Mouse (Mus musculus): ENCODE results near the gene Ube2j1. TPM values are rescaled to one million over a fixed set of nuclear protein-coding genes. Genes with fewer than 3 reads are reported as not detected.

Ube2j1 gene
- total and polyA plus RNA-seq, 3 experiments: 64.3 to 122 (median 93.0) TPM

- dilution Hi-C loops (cut with MboI; ENCODE audit: extremely low pct_ligation_motif_present, extremely low pct_unique_long_range_greater_than_20kb, low sequenced_read_pairs): no loop called here
- in situ Hi-C loops (cut with MboI; ENCODE audit: low pct_ligation_motif_present, low pct_unique_long_range_greater_than_20kb, low sequenced_read_pairs): no loop called here
- H3K9me3 ChIP-seq (replicated peaks; ENCODE audit: low read length): no peaks in the 10 kb centered on the region
- DNase-seq (ENCODE audit: extremely low read depth): no peak
- H3K36me3 ChIP-seq (replicated peaks in 1 of 2; ENCODE audit: control insufficient read depth in 1 of 2, insufficient read depth in 1 of 2, low read length in 1 of 2): no peaks in the 10 kb centered on the region
- H3K4me1 ChIP-seq (ENCODE audit: control insufficient read depth in 1 of 2, insufficient read depth in 2 of 2): peaks cover 22 to 57% of the 10 kb centered on the region in 2 experiments
- H3K4me2 ChIP-seq (ENCODE audit: insufficient read depth, low read depth, poor library complexity, severe bottlenecking): no peak overlapping the region
- H3K9ac ChIP-seq (ENCODE audit: insufficient read depth, low read depth): no peak overlapping the region
- H3K27ac ChIP-seq (ENCODE audit: insufficient read depth, low read depth): no peak overlapping the region
- no peak overlapping the region for H3K4me3 ChIP-seq (replicated peaks in 1 of 3; ENCODE audit: low read depth in 2 of 3, low read length in 2 of 3, poor library complexity in 1 of 3)
- no peaks in the 10 kb centered on the region for H3K79me2 ChIP-seq (replicated peaks; ENCODE audit: control insufficient read depth, extremely low read depth, insufficient read depth, poor library complexity, severe bottlenecking)
- no peaks in the 10 kb centered on the region for H3K27me3 ChIP-seq (replicated peaks)
- TF ChIP-seq JUN (IDR thresholded peaks at IDR 0.05; ENCODE audit: insufficient read depth, low read depth, low read length): no peak
- no peak for TF ChIP-seq SMC3 (IDR thresholded peaks at IDR 0.05; ENCODE audit: low read depth, low read length)
- TF ChIP-seq CHD2 (IDR thresholded peaks at IDR 0.05; ENCODE audit: low read length): no peak
- no peak for TF ChIP-seq ZMIZ1 (IDR thresholded peaks at IDR 0.05; ENCODE audit: low read depth, low read length)
- no peak for TF ChIP-seq ZNF384 (IDR thresholded peaks at IDR 0.05; ENCODE audit: low read depth, low read length)
- TF ChIP-seq NRF1 (IDR thresholded peaks at IDR 0.05; ENCODE audit: low read depth, low read length): no peak
- no peak for TF ChIP-seq KAT2A (IDR thresholded peaks at IDR 0.05; ENCODE audit: insufficient replicate concordance, low read length)
- no peak for TF ChIP-seq RAD21 (IDR thresholded peaks at IDR 0.05; ENCODE audit: low read depth, low read length)
- no peak for TF ChIP-seq MEF2A (IDR thresholded peaks at IDR 0.05; ENCODE audit: borderline replicate concordance, low read depth, low read length)
- no peak for TF ChIP-seq MXI1 (IDR thresholded peaks at IDR 0.05; ENCODE audit: low read depth, low read length)
- no peak for TF ChIP-seq MAX (IDR thresholded peaks at IDR 0.05; ENCODE audit: low read length)
- TF ChIP-seq ELF1 (IDR thresholded peaks at IDR 0.05; ENCODE audit: low read depth, low read length): no peak
- TF ChIP-seq UBTF (IDR thresholded peaks at IDR 0.05; ENCODE audit: low read depth, low read length): no peak
- TF ChIP-seq HCFC1 (IDR thresholded peaks at IDR 0.05; ENCODE audit: low read depth, low read length): no peak
- TF ChIP-seq MYC (IDR thresholded peaks at IDR 0.05; ENCODE audit: low read depth, low read length): no peak
- no peak for TF ChIP-seq POLR2A (IDR thresholded peaks at IDR 0.05; ENCODE audit: low read depth, low read length)
- no peak for TF ChIP-seq USF2 (conservative IDR thresholded peaks at IDR 0.05; ENCODE audit: low read depth, low read length)
- TF ChIP-seq MAZ (IDR thresholded peaks at IDR 0.05; ENCODE audit: low read depth, low read length): no peak
- no peak for TF ChIP-seq NELFE (IDR thresholded peaks at IDR 0.05; ENCODE audit: low read depth, low read length)
- TF ChIP-seq PAX5 (IDR thresholded peaks at IDR 0.05; ENCODE audit: low read length): no peak
These were observed 43.2 kb downstream of the Ube2j1 start for GRCm38 (mm10) chr4:33074406-33074805.

- no peak overlapping the region for H3K9ac ChIP-seq (ENCODE audit: insufficient read depth, low read depth)
- H3K4me2 ChIP-seq (ENCODE audit: insufficient read depth, low read depth, poor library complexity, severe bottlenecking): no peak overlapping the region
- H3K36me3 ChIP-seq (replicated peaks in 1 of 2; ENCODE audit: control insufficient read depth in 1 of 2, insufficient read depth in 1 of 2, low read length in 1 of 2): no peaks in the 10 kb centered on the region
- no peaks in the 10 kb centered on the region for H3K79me2 ChIP-seq (replicated peaks; ENCODE audit: control insufficient read depth, extremely low read depth, insufficient read depth, poor library complexity, severe bottlenecking)
- no peaks in the 10 kb centered on the region for H3K27me3 ChIP-seq (replicated peaks)
- in situ Hi-C loops (cut with MboI; ENCODE audit: low pct_ligation_motif_present, low pct_unique_long_range_greater_than_20kb, low sequenced_read_pairs) (no loop called here), dilution Hi-C loops (cut with MboI; ENCODE audit: extremely low pct_ligation_motif_present, extremely low pct_unique_long_range_greater_than_20kb, low sequenced_read_pairs) (no loop called here)
- TF ChIP-seq JUND (conservative IDR thresholded peaks at IDR 0.05; ENCODE audit: low read depth, low read length): no peak
- no peak for TF ChIP-seq TBP (conservative IDR thresholded peaks at IDR 0.05; ENCODE audit: low read depth, low read length)
- TF ChIP-seq PAX5 (IDR thresholded peaks at IDR 0.05; ENCODE audit: low read length): no peak
- no peak for TF ChIP-seq CTCF (conservative IDR thresholded peaks at IDR 0.05 in 1 of 2, IDR thresholded peaks at IDR 0.05 in 1 of 2; ENCODE audit: low read depth in 2 of 2, low read length in 2 of 2)
- no peak for TF ChIP-seq RAD21 (IDR thresholded peaks at IDR 0.05; ENCODE audit: low read depth, low read length)
- TF ChIP-seq ETS1 (conservative IDR thresholded peaks at IDR 0.05; ENCODE audit: low read depth, low read length): no peak
- no peak for TF ChIP-seq USF1 (IDR thresholded peaks at IDR 0.05; ENCODE audit: low read depth, low read length)
- TF ChIP-seq CHD2 (IDR thresholded peaks at IDR 0.05; ENCODE audit: low read length): no peak
- no peak for TF ChIP-seq BHLHE40 (IDR thresholded peaks at IDR 0.05; ENCODE audit: low read depth, low read length)
- TF ChIP-seq POLR2AphosphoS2 (IDR thresholded peaks at IDR 0.05; ENCODE audit: low read depth, low read length): no peak
- no peak for TF ChIP-seq MAFK (IDR thresholded peaks at IDR 0.05; ENCODE audit: insufficient replicate concordance, low read length)
- no peak for TF ChIP-seq E2F4 (IDR thresholded peaks at IDR 0.05; ENCODE audit: insufficient replicate concordance, low read depth, low read length)
- TF ChIP-seq IRF4 (IDR thresholded peaks at IDR 0.05; ENCODE audit: low read depth, low read length): no peak
- no peak for TF ChIP-seq MEF2A (IDR thresholded peaks at IDR 0.05; ENCODE audit: borderline replicate concordance, low read depth, low read length)
- no peak for TF ChIP-seq MXI1 (IDR thresholded peaks at IDR 0.05; ENCODE audit: low read depth, low read length)
- peaks cover 22 to 57% of the 10 kb centered on the region in 2 experiments for H3K4me1 ChIP-seq (ENCODE audit: control insufficient read depth in 1 of 2, insufficient read depth in 2 of 2)
- H3K4me3 ChIP-seq (replicated peaks in 1 of 3; ENCODE audit: low read depth in 2 of 3, low read length in 2 of 3, poor library complexity in 1 of 3): no peak overlapping the region
- DNase-seq (ENCODE audit: extremely low read depth): no peak
- H3K9me3 ChIP-seq (replicated peaks; ENCODE audit: low read length): no peaks in the 10 kb centered on the region
- H3K27ac ChIP-seq (ENCODE audit: insufficient read depth, low read depth): no peak overlapping the region
These were observed 43.6 kb downstream of the Ube2j1 start for GRCm38 (mm10) chr4:33074851-33075250.

Measured in CH12.LX (cell line).